Mouse (Mus musculus) embryonic fibroblast, embryonic 13.5 days (primary cell): ENCODE results near the gene A930009A15Rik.

Experiments used
- CTCF ChIP-seq: IDR thresholded peaks from 2 replicates; pipeline ENCODE4 v1.5.1; 2011; ENCODE audit warnings: mild to moderate bottlenecking, control low read depth, low read length, moderate library complexity, borderline replicate concordance; ENCODE audit not compliant: insufficient read depth
- POLR2A ChIP-seq: IDR thresholded peaks from 2 replicates; pipeline ENCODE4 v1.6.1; 2011; ENCODE audit warnings: low read depth, mild to moderate bottlenecking, control low read depth, low read length, moderate library complexity

DNA sequence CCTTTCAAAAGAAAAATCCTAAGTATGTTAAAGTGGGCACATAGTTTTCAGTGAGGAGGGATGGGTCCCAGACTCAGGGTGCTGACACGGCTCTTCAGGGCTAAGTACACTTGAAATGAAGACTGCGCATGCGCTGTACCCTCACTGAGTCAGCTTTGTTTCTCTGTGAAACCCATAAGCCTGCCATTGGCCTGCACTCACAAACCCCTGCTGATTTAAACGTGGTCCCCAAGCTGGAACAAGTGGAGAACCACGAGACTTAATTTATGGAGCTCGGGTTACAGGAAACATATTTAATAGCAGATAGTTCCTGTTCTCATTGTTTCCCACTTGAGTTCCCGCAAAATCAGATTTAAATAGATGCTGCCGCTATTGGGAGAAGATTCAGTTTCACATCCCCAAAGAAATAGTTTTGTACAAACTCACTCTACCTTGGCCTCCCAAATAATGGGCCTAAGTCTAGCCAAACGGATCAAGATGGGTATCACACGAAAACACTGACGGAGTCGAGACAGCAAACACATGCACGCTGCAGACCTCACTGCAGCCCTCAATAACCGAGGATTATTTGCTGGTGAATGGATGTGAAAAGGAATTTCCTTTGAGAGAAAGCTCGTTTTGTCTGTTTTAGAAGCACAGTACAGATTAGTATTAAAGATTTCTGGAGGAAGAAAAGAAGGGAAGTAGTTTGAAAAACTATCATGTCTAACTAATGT lies 54.3 kb downstream of the A930009A15Rik start:
- TF ChIP-seq POLR2A (no peak), CTCF (no peak)
